Mouse (Mus musculus) cortical plate, adult 2 months (tissue): ENCODE results near the gene Ccdc190.
A peak's percentile ranks its signal among the peaks of the same experiment; 100 is the strongest.

ENCODE experiments used
- CTCF ChIP-seq: fragments of 200-500 bp; IDR thresholded peaks from 2 replicates; pipeline ENCODE4 v1.5.1; 2011; ENCODE audit warnings: mild to moderate bottlenecking, control low read depth, low read length; ENCODE audit not compliant: insufficient read depth; ENCODE audit errors: extremely low read depth
- POLR2A ChIP-seq: fragments of 200-500 bp; IDR thresholded peaks from 2 replicates; pipeline ENCODE4 v1.6.1; 2011; ENCODE audit warnings: mild to moderate bottlenecking, low read length, control low read depth; ENCODE audit not compliant: insufficient read depth; ENCODE audit errors: extremely low read depth

GRCm38 (mm10) chr1:169919211-169919610 is 9.2 kb upstream of the Ccdc190 start:
- TF ChIP-seq POLR2A, result no peak
- peak; percentile 94 for TF ChIP-seq CTCF
